Mouse (Mus musculus) forebrain, embryonic 13.5 days (tissue): ENCODE measurements around the gene Glud1. TPM values are rescaled to one million over a fixed set of nuclear protein-coding genes. Genes with fewer than 3 reads are reported as not detected.
A peak's percentile ranks its signal among the peaks of the same experiment; 100 is the strongest.

Experiments used
- ATAC-seq: fragments of 200-750 bp; cut with Nextera tagmentation; 2 replicates; pipeline ENCODE4 v1.8.0; 2017
- H3K27ac ChIP-seq: fragments of 300-500 bp; sonication (generic); 2 replicates; pipeline ENCODE4 v1.5.1; 2015; ENCODE audit warnings: inconsistent platforms, mild to moderate bottlenecking, moderate library complexity
- H3K27me3 ChIP-seq: fragments of 300-500 bp; sonication (generic); 2 replicates; pipeline ENCODE4 v1.6.1; 2015; ENCODE audit warnings: mild to moderate bottlenecking, inconsistent platforms
- H3K36me3 ChIP-seq: fragments of 300-500 bp; sonication (generic); 2 replicates; pipeline ENCODE4 v1.6.1; 2015; ENCODE audit warnings: mild to moderate bottlenecking, inconsistent platforms; ENCODE audit not compliant: poor library complexity, severe bottlenecking
- H3K4me1 ChIP-seq: fragments of 300-500 bp; sonication (generic); 2 replicates; pipeline ENCODE4 v1.6.1; 2015; ENCODE audit warnings: inconsistent platforms
- H3K4me2 ChIP-seq: fragments of 300-500 bp; sonication (generic); 2 replicates; pipeline ENCODE4 v1.6.1; 2015; ENCODE audit warnings: inconsistent platforms, mild to moderate bottlenecking, moderate library complexity
- H3K4me3 ChIP-seq: fragments of 300-500 bp; sonication (generic); 2 replicates; pipeline ENCODE4 v1.5.1; 2015; ENCODE audit warnings: mild to moderate bottlenecking, inconsistent platforms
- H3K9ac ChIP-seq: fragments of 300-500 bp; sonication (generic); 2 replicates; pipeline ENCODE4 v1.6.1; 2015; ENCODE audit warnings: mild to moderate bottlenecking, inconsistent platforms
- H3K9me3 ChIP-seq: fragments of 300-500 bp; sonication (generic); replicated peaks from 2 replicates; pipeline ENCODE4 v1.6.1; 2016; ENCODE audit warnings: inconsistent platforms
- WGBS: fragments of 180-500 bp; shearing (Covaris S2); methylation state at CpG from one replicate; pipeline ENCODE4 v1.1.7; 2015; 5-methylcytosine and 5-hydroxymethylcytosine counted together
- polyA plus RNA-seq: library from polyadenylated mRNA; unstranded; fragments of >200 nt; fragmentation: Nextera tagmentation; extraction: Ambion mirVana; gene quantifications from 2 replicates; pipeline ENCODE4 v1.2.1, GENCODE M21; 2015

The Glud1 gene
- 68.7 and 73.5 TPM in 2 replicates for polyA plus RNA-seq

GRCm38 (mm10) chr14:34310234-34310965, at the start of gene Glud1, which contains the start of gene Shld2:
Gene Glud1 (plus strand): TSS chr14:34310727.
Gene Shld2 (minus strand): TSS chr14:34310493.
- peak within 1 kb of the TSS; percentile 93 for H3K4me3 ChIP-seq
- peak within 1 kb of the TSS; percentile 97 for H3K9ac ChIP-seq
- peak within 1 kb of the TSS; percentile 92 for H3K27ac ChIP-seq
- no peaks in the 10 kb centered on the region for H3K9me3 ChIP-seq
- peak within 1 kb of the TSS; percentile 82 for H3K4me2 ChIP-seq
- H3K4me1 ChIP-seq = peaks cover 32% of the 10 kb centered on the region
- no peaks in the 10 kb centered on the region for H3K27me3 ChIP-seq
- no peaks in the 10 kb centered on the region for H3K36me3 ChIP-seq
- under 1% methylated on average over 58 of the region's 100 CpGs for WGBS
- peak; percentile 95 for ATAC-seq

- no peak for ATAC-seq
- Histone ChIP-seq H3K27me3 (no peaks in the 10 kb centered on the region), H3K4me3 (no peak overlapping the region), H3K9ac (no peak overlapping the region), H3K4me1 (no peaks in the 10 kb centered on the region), H3K9me3 (no peaks in the 10 kb centered on the region), H3K4me2 (no peak overlapping the region), H3K27ac (no peak overlapping the region), H3K36me3 (no peaks in the 10 kb centered on the region)
- 86% methylated on average over 9 of the region's 9 CpGs for WGBS
These were observed 42.5 kb upstream of the Glud1 start for GRCm38 (mm10) chr14:34268046-34268445.

- ATAC-seq = no peak
- Histone ChIP-seq H3K9ac (no peak overlapping the region), H3K27ac (no peak overlapping the region), H3K36me3 (no peaks in the 10 kb centered on the region), H3K4me1 (no peaks in the 10 kb centered on the region), H3K4me3 (no peak overlapping the region), H3K4me2 (no peak overlapping the region), H3K27me3 (no peaks in the 10 kb centered on the region), H3K9me3 (no peaks in the 10 kb centered on the region)
- 62% methylated on average over 2 of the region's 2 CpGs for WGBS
These were observed 37.2 kb upstream of the Glud1 start for GRCm38 (mm10) chr14:34273280-34273679.

- ATAC-seq = no peak
- no peaks in the 10 kb centered on the region for H3K36me3 ChIP-seq
- WGBS = 93% methylated on average over 3 of the region's 3 CpGs
- H3K27me3 ChIP-seq = no peaks in the 10 kb centered on the region
- no peak overlapping the region for H3K27ac ChIP-seq
- H3K4me2 ChIP-seq = no peak overlapping the region
- H3K9ac ChIP-seq = no peak overlapping the region
- H3K4me3 ChIP-seq = no peak overlapping the region
- no peaks in the 10 kb centered on the region for H3K9me3 ChIP-seq
- H3K4me1 ChIP-seq = no peaks in the 10 kb centered on the region
These were observed 36.4 kb upstream of the Glud1 start for GRCm38 (mm10) chr14:34274141-34274540.

GRCm38 (mm10) chr14:34275225-34275624, 35.3 kb upstream of the Glud1 start:
- Histone ChIP-seq H3K36me3 (no peaks in the 10 kb centered on the region), H3K9ac (no peak overlapping the region), H3K4me1 (no peaks in the 10 kb centered on the region), H3K27ac (no peak overlapping the region), H3K9me3 (no peaks in the 10 kb centered on the region), H3K4me3 (no peak overlapping the region), H3K4me2 (no peak overlapping the region), H3K27me3 (no peaks in the 10 kb centered on the region)
- no peak for ATAC-seq
- WGBS = 89% methylated on average over 4 of the region's 4 CpGs

- no peak overlapping the region for H3K27ac ChIP-seq
- H3K27me3 ChIP-seq = no peaks in the 10 kb centered on the region
- H3K36me3 ChIP-seq = no peaks in the 10 kb centered on the region
- no peaks in the 10 kb centered on the region for H3K4me1 ChIP-seq
- no peaks in the 10 kb centered on the region for H3K9me3 ChIP-seq
- no peak overlapping the region for H3K9ac ChIP-seq
- 92% methylated on average over 4 of the region's 4 CpGs for WGBS
- no peak for ATAC-seq
- no peak overlapping the region for H3K4me3 ChIP-seq
- H3K4me2 ChIP-seq = no peak overlapping the region
These were observed 30.8 kb upstream of the Glud1 start for GRCm38 (mm10) chr14:34279726-34280125.

- Histone ChIP-seq H3K27ac (no peak overlapping the region), H3K36me3 (no peaks in the 10 kb centered on the region), H3K4me3 (no peak overlapping the region), H3K27me3 (no peaks in the 10 kb centered on the region), H3K9ac (no peak overlapping the region), H3K9me3 (no peaks in the 10 kb centered on the region), H3K4me1 (no peaks in the 10 kb centered on the region), H3K4me2 (no peak overlapping the region)
- no peak for ATAC-seq
- 82% methylated on average over 2 of the region's 2 CpGs for WGBS
These were observed 29.7 kb upstream of the Glud1 start for GRCm38 (mm10) chr14:34280798-34281197.

- H3K27me3 ChIP-seq = no peaks in the 10 kb centered on the region
- H3K36me3 ChIP-seq = no peaks in the 10 kb centered on the region
- no peak overlapping the region for H3K9ac ChIP-seq
- no peaks in the 10 kb centered on the region for H3K9me3 ChIP-seq
- no peak overlapping the region for H3K4me2 ChIP-seq
- H3K4me3 ChIP-seq = no peak overlapping the region
- 92% methylated on average over 5 of the region's 5 CpGs for WGBS
- no peak overlapping the region for H3K27ac ChIP-seq
- no peaks in the 10 kb centered on the region for H3K4me1 ChIP-seq
- ATAC-seq = no peak
These were observed 28.7 kb upstream of the Glud1 start for GRCm38 (mm10) chr14:34281736-34282269.

- H3K27me3 ChIP-seq = no peaks in the 10 kb centered on the region
- H3K27ac ChIP-seq = no peak overlapping the region
- ATAC-seq = no peak
- H3K4me3 ChIP-seq = no peak overlapping the region
- no peaks in the 10 kb centered on the region for H3K9me3 ChIP-seq
- no peaks in the 10 kb centered on the region for H3K36me3 ChIP-seq
- no peaks in the 10 kb centered on the region for H3K4me1 ChIP-seq
- H3K4me2 ChIP-seq = no peak overlapping the region
- H3K9ac ChIP-seq = no peak overlapping the region
- WGBS = 86% methylated on average over 2 of the region's 2 CpGs
These were observed 22.1 kb upstream of the Glud1 start for GRCm38 (mm10) chr14:34288396-34288795.

- H3K4me3 ChIP-seq = no peak overlapping the region
- no peaks in the 10 kb centered on the region for H3K9me3 ChIP-seq
- H3K27ac ChIP-seq = no peak overlapping the region
- WGBS = 96% methylated on average over 3 of the region's 3 CpGs
- no peak for ATAC-seq
- H3K36me3 ChIP-seq = no peaks in the 10 kb centered on the region
- H3K4me2 ChIP-seq = no peak overlapping the region
- no peaks in the 10 kb centered on the region for H3K4me1 ChIP-seq
- H3K9ac ChIP-seq = no peak overlapping the region
- H3K27me3 ChIP-seq = no peaks in the 10 kb centered on the region
These were observed 21.1 kb upstream of the Glud1 start for GRCm38 (mm10) chr14:34289259-34290015.

- no peak overlapping the region for H3K4me2 ChIP-seq
- H3K27me3 ChIP-seq = no peaks in the 10 kb centered on the region
- ATAC-seq = no peak
- H3K4me1 ChIP-seq = no peaks in the 10 kb centered on the region
- H3K27ac ChIP-seq = no peak overlapping the region
- no peaks in the 10 kb centered on the region for H3K36me3 ChIP-seq
- no peak overlapping the region for H3K4me3 ChIP-seq
- 50% methylated on average over 1 of the region's 1 CpGs for WGBS
- no peaks in the 10 kb centered on the region for H3K9me3 ChIP-seq
- H3K9ac ChIP-seq = no peak overlapping the region
These were observed 20.3 kb upstream of the Glud1 start for GRCm38 (mm10) chr14:34290229-34290628.

GRCm38 (mm10) chr14:34293641-34294040, 16.9 kb upstream of the Glud1 start:
- Histone ChIP-seq H3K4me1 (no peaks in the 10 kb centered on the region), H3K9ac (no peak overlapping the region), H3K4me3 (no peak overlapping the region), H3K27me3 (no peaks in the 10 kb centered on the region), H3K36me3 (no peaks in the 10 kb centered on the region), H3K27ac (no peak overlapping the region), H3K4me2 (no peak overlapping the region), H3K9me3 (no peaks in the 10 kb centered on the region)
- no peak for ATAC-seq
- 86% methylated on average over 3 of the region's 3 CpGs for WGBS
